Mouse (Mus musculus) olfactory bulb, adult 2 months (tissue): ENCODE results near the gene Bcat1.

ENCODE experiments used
- CTCF ChIP-seq: fragments of 200-500 bp; IDR thresholded peaks from 2 replicates; pipeline ENCODE4 v1.5.1; 2012; ENCODE audit warnings: low read depth, mild to moderate bottlenecking, low read length, moderate library complexity; ENCODE audit not compliant: insufficient read depth
- POLR2A ChIP-seq: fragments of 200-500 bp; IDR thresholded peaks from 2 replicates; pipeline ENCODE4 v1.6.1; 2012; ENCODE audit warnings: mild to moderate bottlenecking, low read depth, low read length, moderate library complexity; ENCODE audit not compliant: insufficient read depth

- TF ChIP-seq CTCF = no peak
- no peak for TF ChIP-seq POLR2A
These were observed 14.3 kb upstream of the Bcat1 start for GRCm38 (mm10) chr6:145090201-145090863.
